Mouse (Mus musculus): ENCODE measurements around the gene Lrrc42. TPM values are rescaled to one million over a fixed set of nuclear protein-coding genes. Genes with fewer than 3 reads are reported as not detected.

The Lrrc42 gene
- polyA plus RNA-seq (2015; fragmentation: Nextera tagmentation; extraction: Ambion mirVana) = 54.6 and 59.4 TPM in 2 replicates

DNA sequence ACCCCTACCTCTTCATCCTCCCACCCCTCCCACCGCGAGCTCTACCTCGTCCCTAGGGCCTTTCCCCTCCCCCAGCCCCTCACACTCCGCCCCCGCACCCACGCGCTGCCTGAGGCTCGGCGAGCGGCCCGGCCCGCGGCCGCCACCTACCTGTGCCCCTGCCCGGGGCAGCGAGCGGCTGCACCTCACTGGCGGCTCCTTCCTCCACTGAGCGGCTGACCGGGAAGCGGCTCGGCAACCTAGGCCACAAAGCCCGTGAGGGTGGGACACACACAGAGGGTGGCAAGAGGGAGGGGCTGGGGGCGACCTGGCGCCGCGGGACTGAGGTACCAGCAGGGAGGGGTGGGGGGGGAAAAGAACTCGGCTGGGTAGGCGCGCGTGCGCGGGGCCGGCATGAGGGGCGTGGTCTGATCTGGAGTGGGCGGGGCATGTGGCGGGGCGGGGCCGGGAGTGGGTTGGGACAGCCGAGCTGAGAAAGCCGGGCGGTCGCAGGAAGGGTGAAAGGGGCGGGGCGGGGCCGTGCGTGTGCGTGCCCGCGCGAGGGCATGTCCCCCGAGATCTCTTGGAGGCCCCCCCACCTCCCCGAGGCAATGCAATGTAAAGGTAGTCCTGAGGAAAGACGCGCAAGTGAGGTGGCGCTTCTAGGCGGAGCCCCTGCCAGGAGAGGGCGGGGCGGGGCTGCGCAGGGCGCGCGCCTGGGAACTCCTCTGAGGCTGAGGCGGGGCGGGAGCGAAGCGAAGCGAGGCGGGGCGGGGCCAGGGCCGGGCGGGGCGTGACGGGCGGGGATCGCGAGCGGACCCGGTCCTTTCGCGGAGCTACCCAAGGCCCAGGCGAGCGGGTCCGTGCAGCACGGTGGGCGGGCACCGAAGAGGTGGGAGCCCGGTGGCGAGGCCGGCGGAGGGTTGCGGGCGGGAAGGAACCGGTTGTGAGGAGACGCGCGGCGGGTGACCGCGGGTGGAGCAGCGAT lies at the start of gene Lrrc42, which contains the start of gene Hspb11:
Gene Lrrc42, minus strand, starts transcription at position 408 of the 967 bp plus-strand sequence.
Gene Hspb11, plus strand, starts transcription at position 469 of the 967 bp plus-strand sequence.
- under 1% methylated on average over 75 of the region's 101 CpGs for WGBS
- H3K9ac ChIP-seq (ENCODE audit: low read depth, low read length) = peak within 1 kb of the TSS; percentile 85
- H3K4me3 ChIP-seq (ENCODE audit: low read depth, low read length) = peak within 1 kb of the TSS; percentile 83
- H3K4me2 ChIP-seq (ENCODE audit: low read length) = peak within 1 kb of the TSS; percentile 77
- H3K36me3 ChIP-seq (ENCODE audit: control insufficient read depth, insufficient read depth, low read length) = no peaks in the 10 kb centered on the region
- no peaks in the 10 kb centered on the region for H3K9me3 ChIP-seq (replicated peaks; ENCODE audit: control insufficient read depth, low read length, poor library complexity, severe bottlenecking)
- peak within 1 kb of the TSS; percentile 87 for H3K27ac ChIP-seq (ENCODE audit: low read length)
- no peaks in the 10 kb centered on the region for H3K27me3 ChIP-seq (ENCODE audit: control insufficient read depth, insufficient read depth, low read depth, low read length)
- peaks cover 19% of the 10 kb centered on the region for H3K4me1 ChIP-seq (ENCODE audit: control insufficient read depth, insufficient read depth, low read length)
- ATAC-seq = peak; percentile 95

GRCm38 (mm10) chr4:107302832-107303231 lies 49.5 kb upstream of the Lrrc42 start:
- no peaks in the 10 kb centered on the region for H3K27me3 ChIP-seq (ENCODE audit: control insufficient read depth, insufficient read depth, low read depth, low read length)
- 86% methylated on average over 4 of the region's 4 CpGs for WGBS
- no peak overlapping the region for H3K27ac ChIP-seq (ENCODE audit: low read length)
- no peak for ATAC-seq
- no peak overlapping the region for H3K4me2 ChIP-seq (ENCODE audit: low read length)
- H3K9ac ChIP-seq (ENCODE audit: low read depth, low read length) = no peak overlapping the region
- H3K9me3 ChIP-seq (replicated peaks; ENCODE audit: control insufficient read depth, low read length, poor library complexity, severe bottlenecking) = no peaks in the 10 kb centered on the region
- no peaks in the 10 kb centered on the region for H3K36me3 ChIP-seq (ENCODE audit: control insufficient read depth, insufficient read depth, low read length)
- no peaks in the 10 kb centered on the region for H3K4me1 ChIP-seq (ENCODE audit: control insufficient read depth, insufficient read depth, low read length)
- no peak overlapping the region for H3K4me3 ChIP-seq (ENCODE audit: low read depth, low read length)

DNA sequence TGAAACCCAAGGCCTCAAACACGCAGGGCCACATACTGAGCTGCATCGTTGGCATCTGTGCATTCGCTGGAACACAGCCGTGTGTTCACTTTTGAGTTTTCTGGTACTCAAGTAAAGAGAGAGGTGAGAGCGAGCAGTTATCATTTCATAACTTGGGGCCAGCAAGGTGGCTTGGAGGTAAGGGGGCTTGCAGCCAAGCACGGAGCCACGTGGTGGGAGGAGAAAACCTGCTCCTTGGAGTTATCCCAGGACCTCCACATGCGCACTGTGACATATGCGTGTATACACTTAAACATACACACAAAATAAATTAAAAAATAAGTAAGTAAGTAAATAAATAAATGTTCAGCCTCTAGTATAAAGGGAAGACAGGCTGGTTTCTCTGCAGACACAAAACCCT lies 48.9 kb upstream of the Lrrc42 start:
- no peak overlapping the region for H3K4me3 ChIP-seq (ENCODE audit: low read depth, low read length)
- H3K4me1 ChIP-seq (ENCODE audit: control insufficient read depth, insufficient read depth, low read length) = no peaks in the 10 kb centered on the region
- ATAC-seq = no peak
- no peak overlapping the region for H3K27ac ChIP-seq (ENCODE audit: low read length)
- no peak overlapping the region for H3K9ac ChIP-seq (ENCODE audit: low read depth, low read length)
- no peaks in the 10 kb centered on the region for H3K36me3 ChIP-seq (ENCODE audit: control insufficient read depth, insufficient read depth, low read length)
- H3K4me2 ChIP-seq (ENCODE audit: low read length) = no peak overlapping the region
- no peaks in the 10 kb centered on the region for H3K27me3 ChIP-seq (ENCODE audit: control insufficient read depth, insufficient read depth, low read depth, low read length)
- WGBS = 89% methylated on average over 9 of the region's 9 CpGs
- H3K9me3 ChIP-seq (replicated peaks; ENCODE audit: control insufficient read depth, low read length, poor library complexity, severe bottlenecking) = no peaks in the 10 kb centered on the region

GRCm38 (mm10) chr4:107300902-107301555 lies 47.7 kb upstream of the Lrrc42 start:
- ATAC-seq = no peak

GRCm38 (mm10) chr4:107300371-107300770 lies 47.0 kb upstream of the Lrrc42 start:
- ATAC-seq = no peak
- Histone ChIP-seq H3K4me2 (ENCODE audit: low read length) (no peak overlapping the region), H3K27me3 (ENCODE audit: control insufficient read depth, insufficient read depth, low read depth, low read length) (no peaks in the 10 kb centered on the region), H3K9me3 (replicated peaks; ENCODE audit: control insufficient read depth, low read length, poor library complexity, severe bottlenecking) (no peaks in the 10 kb centered on the region), H3K4me1 (ENCODE audit: control insufficient read depth, insufficient read depth, low read length) (no peaks in the 10 kb centered on the region), H3K27ac (ENCODE audit: low read length) (no peak overlapping the region), H3K4me3 (ENCODE audit: low read depth, low read length) (no peak overlapping the region), H3K9ac (ENCODE audit: low read depth, low read length) (no peak overlapping the region), H3K36me3 (ENCODE audit: control insufficient read depth, insufficient read depth, low read length) (no peaks in the 10 kb centered on the region)
- WGBS = 73% methylated on average over 4 of the region's 4 CpGs

More at GRCm38 (mm10) chr4:107300902-107301555, 47.7 kb upstream of the Lrrc42 start:
- Histone ChIP-seq H3K9ac (ENCODE audit: low read depth, low read length) (no peak overlapping the region), H3K4me1 (ENCODE audit: control insufficient read depth, insufficient read depth, low read length) (no peaks in the 10 kb centered on the region), H3K4me3 (ENCODE audit: low read depth, low read length) (no peak overlapping the region), H3K4me2 (ENCODE audit: low read length) (no peak overlapping the region), H3K27ac (ENCODE audit: low read length) (no peak overlapping the region), H3K27me3 (ENCODE audit: control insufficient read depth, insufficient read depth, low read depth, low read length) (no peaks in the 10 kb centered on the region), H3K9me3 (replicated peaks; ENCODE audit: control insufficient read depth, low read length, poor library complexity, severe bottlenecking) (no peaks in the 10 kb centered on the region), H3K36me3 (ENCODE audit: control insufficient read depth, insufficient read depth, low read length) (no peaks in the 10 kb centered on the region)
- WGBS = 95% methylated on average over 1 of the region's 1 CpGs

GRCm38 (mm10) chr4:107299779-107300340 lies 46.5 kb upstream of the Lrrc42 start:
- no peaks in the 10 kb centered on the region for H3K36me3 ChIP-seq (ENCODE audit: control insufficient read depth, insufficient read depth, low read length)
- ATAC-seq = no peak
- no peaks in the 10 kb centered on the region for H3K9me3 ChIP-seq (replicated peaks; ENCODE audit: control insufficient read depth, low read length, poor library complexity, severe bottlenecking)
- no peak overlapping the region for H3K9ac ChIP-seq (ENCODE audit: low read depth, low read length)
- no peaks in the 10 kb centered on the region for H3K4me1 ChIP-seq (ENCODE audit: control insufficient read depth, insufficient read depth, low read length)
- no peak overlapping the region for H3K4me3 ChIP-seq (ENCODE audit: low read depth, low read length)
- no peaks in the 10 kb centered on the region for H3K27me3 ChIP-seq (ENCODE audit: control insufficient read depth, insufficient read depth, low read depth, low read length)
- no peak overlapping the region for H3K4me2 ChIP-seq (ENCODE audit: low read length)
- 79% methylated on average over 7 of the region's 7 CpGs for WGBS
- no peak overlapping the region for H3K27ac ChIP-seq (ENCODE audit: low read length)

DNA sequence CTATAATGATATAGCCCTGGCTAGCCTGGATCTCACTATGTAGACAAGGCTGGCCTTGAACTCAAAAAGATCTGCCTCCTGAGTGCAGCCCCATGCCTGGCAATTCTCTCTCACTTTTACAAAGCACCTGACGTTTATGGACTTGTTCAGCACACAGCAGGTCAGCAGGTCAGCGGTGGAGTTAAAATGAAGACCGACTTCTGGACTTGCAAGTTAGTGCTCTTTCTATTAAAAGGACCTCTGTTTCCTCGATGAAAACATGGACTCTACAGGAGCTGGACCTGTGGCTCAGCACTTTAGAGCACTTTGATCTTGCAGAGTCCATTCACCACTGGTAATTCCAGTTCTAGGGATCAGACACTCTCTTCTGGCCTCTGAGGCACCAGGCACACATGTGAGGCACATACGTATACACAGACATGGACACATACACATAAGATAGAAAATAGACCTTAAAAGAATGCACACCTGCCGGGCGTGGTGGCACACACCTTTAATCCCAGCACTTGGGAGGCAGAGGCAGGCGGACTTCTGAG lies 44.8 kb upstream of the Lrrc42 start:
- Histone ChIP-seq H3K27me3 (ENCODE audit: control insufficient read depth, insufficient read depth, low read depth, low read length) (no peaks in the 10 kb centered on the region), H3K9me3 (replicated peaks; ENCODE audit: control insufficient read depth, low read length, poor library complexity, severe bottlenecking) (no peaks in the 10 kb centered on the region), H3K4me2 (ENCODE audit: low read length) (no peak overlapping the region), H3K4me3 (ENCODE audit: low read depth, low read length) (no peak overlapping the region), H3K4me1 (ENCODE audit: control insufficient read depth, insufficient read depth, low read length) (no peaks in the 10 kb centered on the region), H3K9ac (ENCODE audit: low read depth, low read length) (no peak overlapping the region), H3K27ac (ENCODE audit: low read length) (no peak overlapping the region), H3K36me3 (ENCODE audit: control insufficient read depth, insufficient read depth, low read length) (no peaks in the 10 kb centered on the region)
- ATAC-seq = no peak
- WGBS = 84% methylated on average over 8 of the region's 8 CpGs

- WGBS = 70% methylated on average over 4 of the region's 4 CpGs
- Histone ChIP-seq H3K27ac (ENCODE audit: low read length) (no peak overlapping the region), H3K4me2 (ENCODE audit: low read length) (no peak overlapping the region), H3K27me3 (ENCODE audit: control insufficient read depth, insufficient read depth, low read depth, low read length) (no peaks in the 10 kb centered on the region), H3K9ac (ENCODE audit: low read depth, low read length) (no peak overlapping the region), H3K36me3 (ENCODE audit: control insufficient read depth, insufficient read depth, low read length) (no peaks in the 10 kb centered on the region), H3K9me3 (replicated peaks; ENCODE audit: control insufficient read depth, low read length, poor library complexity, severe bottlenecking) (no peaks in the 10 kb centered on the region), H3K4me1 (ENCODE audit: control insufficient read depth, insufficient read depth, low read length) (no peaks in the 10 kb centered on the region; the same call in 1 of the 2 replicates), H3K4me3 (ENCODE audit: low read depth, low read length) (no peak overlapping the region)
- ATAC-seq = no peak
These were observed 38.9 kb upstream of the Lrrc42 start for GRCm38 (mm10) chr4:107292273-107292662.

All from midbrain, embryonic 16.5 days (tissue).